Mouse (Mus musculus): Measurements from ENCODE around the gene Cyp4f13. TPM values are rescaled to one million over a fixed set of nuclear protein-coding genes. Genes with fewer than 3 reads are reported as not detected.

Gene Cyp4f13
- polyA plus RNA-seq, 1 experiment from 2014 or later = 3.3 TPM

Other genes starting within 250 kb of the Cyp4f13 start
- 45.8 and 48.1 TPM in 2 replicates for gene Zfp871, start 159.1 kb downstream of the Cyp4f13 start, polyA plus RNA-seq (2014; fragmentation: Nextera tagmentation; extraction: Ambion mirVana)
- 25.0 and 27.4 TPM in 2 replicates for gene Zfp811, start 137.5 kb downstream of the Cyp4f13 start, polyA plus RNA-seq (2014; fragmentation: Nextera tagmentation; extraction: Ambion mirVana)
- gene Zfp799, start 117.1 kb downstream of the Cyp4f13 start, polyA plus RNA-seq (2014; fragmentation: Nextera tagmentation; extraction: Ambion mirVana) = 17.9 and 20.3 TPM in 2 replicates
- gene Zfp870, start 55.8 kb downstream of the Cyp4f13 start, polyA plus RNA-seq (2014; fragmentation: Nextera tagmentation; extraction: Ambion mirVana) = 9.0 and 10.1 TPM in 2 replicates
- gene Cyp4f14, start 30.1 kb downstream of the Cyp4f13 start, polyA plus RNA-seq (2014; fragmentation: Nextera tagmentation; extraction: Ambion mirVana) = not detected in 2 replicates
- 13.6 and 14.6 TPM in 2 replicates for gene Zfp472, start 18.4 kb upstream of the Cyp4f13 start, polyA plus RNA-seq (2014; fragmentation: Nextera tagmentation; extraction: Ambion mirVana)
- gene Zfp952, start 45.7 kb upstream of the Cyp4f13 start, polyA plus RNA-seq (2014; fragmentation: Nextera tagmentation; extraction: Ambion mirVana) = 16.2 and 16.7 TPM in 2 replicates
- 20.4 and 23.2 TPM in 2 replicates for gene Zfp763, start 86.0 kb upstream of the Cyp4f13 start, polyA plus RNA-seq (2014; fragmentation: Nextera tagmentation; extraction: Ambion mirVana)
- not detected in 2 replicates for gene 4921501E09Rik, start 120.7 kb upstream of the Cyp4f13 start, polyA plus RNA-seq (2014; fragmentation: Nextera tagmentation; extraction: Ambion mirVana)
- gene Zfp563, start 141.9 kb upstream of the Cyp4f13 start, polyA plus RNA-seq (2014; fragmentation: Nextera tagmentation; extraction: Ambion mirVana) = 8.7 and 10.5 TPM in 2 replicates
- gene Morc2b, start 192.3 kb upstream of the Cyp4f13 start, polyA plus RNA-seq (2014; fragmentation: Nextera tagmentation; extraction: Ambion mirVana) = not detected in 2 replicates
- gene Olfr55, start 221.0 kb upstream of the Cyp4f13 start, polyA plus RNA-seq (2014; fragmentation: Nextera tagmentation; extraction: Ambion mirVana) = not detected in 2 replicates
- not detected in 2 replicates for gene Olfr239, start 243.9 kb upstream of the Cyp4f13 start, polyA plus RNA-seq (2014; fragmentation: Nextera tagmentation; extraction: Ambion mirVana)

All from forebrain, embryonic 11.5 days (tissue).